Mouse (Mus musculus): ENCODE measurements around the gene Pagr1a. TPM values are rescaled to one million over a fixed set of nuclear protein-coding genes. Genes with fewer than 3 reads are reported as not detected.
A peak's percentile ranks its signal among the peaks of the same experiment; 100 is the strongest.

Gene Pagr1a
- polyA plus RNA-seq, 1 experiment = not detected

DNA sequence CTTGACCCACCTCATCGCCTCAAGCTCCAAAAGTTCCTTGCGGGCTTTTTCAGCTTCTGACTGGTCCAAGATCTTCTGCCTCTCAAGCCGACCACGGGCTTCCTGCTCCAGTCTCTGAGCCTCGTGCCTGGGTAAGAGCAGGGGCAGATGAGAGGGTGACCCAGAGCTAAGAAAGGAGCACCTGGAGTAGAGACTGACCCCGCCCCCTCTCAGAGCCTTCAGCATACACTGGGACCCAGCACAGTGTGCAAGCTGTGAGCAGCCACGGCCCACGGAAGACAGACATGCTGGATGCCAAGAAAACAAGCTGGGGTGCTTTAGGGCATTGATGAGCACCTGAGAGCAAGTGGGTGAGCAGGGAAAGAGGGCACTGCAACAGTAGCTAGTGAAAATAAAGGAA lies 28.3 kb downstream of the Pagr1a start:
- no peak overlapping the region for H3K4me3 ChIP-seq (ENCODE audit: insufficient read depth, low read depth, low read length)
- no peak for TF ChIP-seq CTCF (IDR thresholded peaks at IDR 0.05; ENCODE audit: insufficient read depth, low read depth, low read length)
- TF ChIP-seq POLR2A (IDR thresholded peaks at IDR 0.05; ENCODE audit: insufficient read depth, low read depth, low read length) = no peak
- H3K4me1 ChIP-seq (ENCODE audit: control insufficient read depth, insufficient read depth, low read length) = peaks cover 4% of the 10 kb centered on the region
- no peak overlapping the region for H3K27ac ChIP-seq (ENCODE audit: insufficient read depth, low read depth, low read length)
- 75% methylated on average over 8 of the region's 8 CpGs for WGBS

DNA sequence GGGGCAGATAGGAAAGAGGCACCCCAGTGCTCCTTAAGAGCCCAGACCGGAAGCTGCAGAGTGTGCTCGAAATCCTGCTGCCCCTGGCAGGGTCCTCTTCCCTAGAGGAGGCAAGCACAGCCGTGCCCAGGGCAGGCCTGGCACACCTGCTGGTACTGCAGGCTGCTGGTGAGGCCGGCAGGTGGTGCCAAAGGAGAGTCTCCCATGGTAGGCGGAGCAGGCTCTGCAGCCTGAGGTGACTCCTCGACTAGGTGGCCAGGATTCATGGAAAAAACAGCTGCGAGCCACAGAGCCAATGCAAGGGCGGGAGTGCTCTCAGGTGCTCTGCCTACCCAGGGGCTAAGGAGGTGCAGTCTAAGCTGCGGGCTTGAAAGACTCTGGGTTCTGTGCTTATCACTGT lies 30.8 kb downstream of the Pagr1a start:
- 45% methylated on average over 9 of the region's 9 CpGs for WGBS

DNA sequence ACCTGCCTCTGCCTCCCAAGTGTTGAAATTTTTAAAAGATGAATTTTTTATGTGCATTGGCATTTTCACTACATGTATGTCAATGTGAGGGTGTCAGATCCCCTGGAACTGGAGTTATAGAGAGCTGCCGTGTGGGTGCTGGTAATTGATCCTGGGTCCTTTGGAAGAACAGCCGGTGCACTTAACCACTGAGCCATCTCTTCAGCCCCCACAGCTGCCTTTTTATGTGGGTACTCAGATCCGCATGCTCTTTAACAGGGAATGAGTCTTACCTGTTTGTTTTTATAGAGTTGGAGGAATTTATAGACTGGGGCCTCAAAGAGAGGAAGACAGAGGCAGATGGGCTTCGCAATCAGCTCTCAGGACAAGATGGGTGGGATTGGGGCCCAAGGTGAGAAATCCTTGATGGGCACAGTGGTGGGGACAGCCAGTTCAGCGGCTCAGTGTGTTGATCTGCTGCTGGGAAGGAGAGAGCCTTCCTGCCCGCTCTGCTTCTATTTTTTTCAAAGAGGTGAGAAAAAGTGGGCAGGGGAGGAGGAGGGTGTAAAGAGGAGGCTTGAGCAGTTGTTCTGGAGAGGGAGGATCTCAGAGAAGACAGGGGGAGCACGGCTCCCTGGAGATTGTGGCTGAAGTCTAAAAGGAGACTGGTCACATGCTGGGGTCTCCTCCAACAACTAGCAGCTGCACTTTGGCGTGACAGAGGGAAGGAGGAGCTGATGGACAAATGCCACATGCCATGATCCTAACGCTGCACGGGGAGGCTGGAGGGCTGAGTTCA lies 32.3 kb downstream of the Pagr1a start:
- WGBS = 55% methylated on average over 10 of the region's 10 CpGs
- Histone ChIP-seq H3K27ac (ENCODE audit: insufficient read depth, low read depth, low read length) (no peak overlapping the region), H3K4me3 (ENCODE audit: insufficient read depth, low read depth, low read length) (no peak overlapping the region), H3K4me1 (ENCODE audit: control insufficient read depth, insufficient read depth, low read length) (peaks cover 4% of the 10 kb centered on the region)
- TF ChIP-seq CTCF (IDR thresholded peaks at IDR 0.05; ENCODE audit: insufficient read depth, low read depth, low read length) (no peak), POLR2A (IDR thresholded peaks at IDR 0.05; ENCODE audit: insufficient read depth, low read depth, low read length) (no peak)

More for the DNA sequence above, 30.8 kb downstream of the Pagr1a start:
- no peak for TF ChIP-seq POLR2A (IDR thresholded peaks at IDR 0.05; ENCODE audit: insufficient read depth, low read depth, low read length)
- peak; percentile 35; the same call in 1 of the 2 replicates for TF ChIP-seq CTCF (IDR thresholded peaks at IDR 0.05; ENCODE audit: insufficient read depth, low read depth, low read length)
- H3K27ac ChIP-seq (ENCODE audit: insufficient read depth, low read depth, low read length) = no peak overlapping the region
- H3K4me1 ChIP-seq (ENCODE audit: control insufficient read depth, insufficient read depth, low read length) = peaks cover 4% of the 10 kb centered on the region
- H3K4me3 ChIP-seq (ENCODE audit: insufficient read depth, low read depth, low read length) = no peak overlapping the region

DNA sequence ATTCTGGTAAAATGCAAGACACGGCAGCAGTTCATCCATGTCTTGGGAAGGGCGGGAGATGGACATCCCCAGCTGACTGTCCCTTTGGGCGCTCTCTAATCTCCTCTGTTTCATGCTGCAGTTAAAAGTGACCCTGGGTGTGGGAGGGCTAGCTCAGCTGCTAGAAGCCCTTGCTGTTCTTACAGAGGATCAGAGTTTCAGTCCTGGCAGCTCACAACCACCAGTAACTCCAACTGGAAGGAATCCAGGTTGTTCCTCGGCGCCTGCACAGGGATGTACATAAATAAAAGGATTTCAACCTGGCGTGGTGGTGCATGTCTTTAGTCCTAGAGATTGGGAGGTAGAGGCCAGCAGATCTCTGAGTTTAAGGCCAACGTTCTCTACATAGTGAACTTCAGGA lies 34.0 kb downstream of the Pagr1a start:
- 75% methylated on average over 7 of the region's 7 CpGs for whole genome bisulfite sequencing
- TF ChIP-seq CTCF (IDR thresholded peaks at IDR 0.05; ENCODE audit: insufficient read depth, low read depth, low read length) = no peak
- no peak for TF ChIP-seq POLR2A (IDR thresholded peaks at IDR 0.05; ENCODE audit: insufficient read depth, low read depth, low read length)
- H3K27ac ChIP-seq (ENCODE audit: insufficient read depth, low read depth, low read length) = no peak overlapping the region

DNA sequence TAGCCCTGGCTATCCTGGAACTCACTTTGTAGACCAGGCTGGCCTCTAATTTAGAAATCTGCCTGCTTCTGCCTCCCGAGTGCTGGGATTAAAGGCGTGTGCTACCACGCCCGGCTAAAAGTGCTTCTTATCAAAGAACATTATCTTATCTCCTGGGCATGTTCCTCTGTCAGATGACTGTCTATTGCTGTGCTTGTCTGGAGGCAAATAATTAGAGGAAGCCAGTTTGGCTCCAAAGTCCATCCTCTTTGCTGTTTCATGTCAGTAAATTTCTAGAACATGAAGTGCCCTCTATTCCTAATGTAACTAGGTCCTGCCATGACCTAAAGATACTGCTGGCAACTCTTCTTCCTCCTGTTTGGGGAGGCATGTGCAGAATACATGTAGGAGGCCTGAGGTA lies 35.1 kb downstream of the Pagr1a start:
- Histone ChIP-seq H3K4me3 (ENCODE audit: insufficient read depth, low read depth, low read length) (no peak overlapping the region), H3K4me1 (ENCODE audit: control insufficient read depth, insufficient read depth, low read length) (peaks cover 7% of the 10 kb centered on the region), H3K27ac (ENCODE audit: insufficient read depth, low read depth, low read length) (no peak overlapping the region)
- no peak for TF ChIP-seq POLR2A (IDR thresholded peaks at IDR 0.05; ENCODE audit: insufficient read depth, low read depth, low read length)
- TF ChIP-seq CTCF (IDR thresholded peaks at IDR 0.05; ENCODE audit: insufficient read depth, low read depth, low read length) = no peak
- WGBS = 96% methylated on average over 4 of the region's 4 CpGs

More for the DNA sequence above, 34.0 kb downstream of the Pagr1a start:
- peaks cover 6% of the 10 kb centered on the region for H3K4me1 ChIP-seq (ENCODE audit: control insufficient read depth, insufficient read depth, low read length)
- H3K4me3 ChIP-seq (ENCODE audit: insufficient read depth, low read depth, low read length) = no peak overlapping the region

DNA sequence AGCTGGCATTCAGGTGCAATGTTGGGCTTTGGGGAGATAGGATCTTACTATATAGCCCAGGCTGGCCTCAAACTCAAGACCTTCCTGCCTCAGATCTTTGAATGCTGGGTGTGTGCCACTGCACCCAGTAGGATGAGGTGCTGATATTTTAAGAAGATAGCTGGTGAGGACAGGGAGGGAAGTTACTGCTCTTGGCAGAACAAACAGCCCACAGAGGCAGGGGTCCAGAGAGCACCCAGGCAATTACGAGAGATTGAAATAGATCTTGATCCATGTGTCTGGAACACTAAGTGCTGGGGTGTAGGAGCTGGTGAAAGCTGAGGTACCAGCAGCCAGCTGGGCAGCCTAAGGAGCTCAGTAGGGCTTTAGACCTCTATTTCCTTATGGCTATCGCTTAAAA lies 35.6 kb downstream of the Pagr1a start:
- 84% methylated on average over 2 of the region's 2 CpGs for WGBS
- TF ChIP-seq POLR2A (IDR thresholded peaks at IDR 0.05; ENCODE audit: insufficient read depth, low read depth, low read length) = no peak
- no peak for TF ChIP-seq CTCF (IDR thresholded peaks at IDR 0.05; ENCODE audit: insufficient read depth, low read depth, low read length)
- H3K4me3 ChIP-seq (ENCODE audit: insufficient read depth, low read depth, low read length) = no peak overlapping the region
- H3K27ac ChIP-seq (ENCODE audit: insufficient read depth, low read depth, low read length) = no peak overlapping the region
- peaks cover 7% of the 10 kb centered on the region for H3K4me1 ChIP-seq (ENCODE audit: control insufficient read depth, insufficient read depth, low read length)

DNA sequence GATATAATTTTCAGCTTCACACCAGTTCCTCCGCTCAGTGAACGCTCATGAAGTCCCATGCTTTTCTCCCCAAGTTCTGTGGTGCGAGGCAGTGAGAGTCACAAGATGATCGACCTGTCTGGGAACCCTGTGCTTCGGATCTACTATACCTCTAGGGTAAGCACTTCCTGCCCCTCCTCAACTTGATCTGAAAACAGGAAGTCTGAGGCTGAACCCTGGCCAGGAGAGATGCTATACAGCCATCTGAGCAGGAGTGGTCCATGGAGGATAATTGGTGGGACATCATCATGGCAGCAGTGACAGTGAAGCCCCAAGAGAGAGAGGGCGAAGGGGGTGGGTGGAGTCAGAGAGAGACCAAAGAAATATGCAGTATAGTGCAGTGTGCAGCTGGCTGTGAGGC lies 38.3 kb downstream of the Pagr1a start:
- TF ChIP-seq POLR2A (IDR thresholded peaks at IDR 0.05; ENCODE audit: insufficient read depth, low read depth, low read length) = no peak
- TF ChIP-seq CTCF (IDR thresholded peaks at IDR 0.05; ENCODE audit: insufficient read depth, low read depth, low read length) = no peak
- H3K27ac ChIP-seq (ENCODE audit: insufficient read depth, low read depth, low read length) = no peak overlapping the region
- H3K4me3 ChIP-seq (ENCODE audit: insufficient read depth, low read depth, low read length) = no peak overlapping the region
- peaks cover 3% of the 10 kb centered on the region for H3K4me1 ChIP-seq (ENCODE audit: control insufficient read depth, insufficient read depth, low read length)
- WGBS = 92% methylated on average over 6 of the region's 6 CpGs

DNA sequence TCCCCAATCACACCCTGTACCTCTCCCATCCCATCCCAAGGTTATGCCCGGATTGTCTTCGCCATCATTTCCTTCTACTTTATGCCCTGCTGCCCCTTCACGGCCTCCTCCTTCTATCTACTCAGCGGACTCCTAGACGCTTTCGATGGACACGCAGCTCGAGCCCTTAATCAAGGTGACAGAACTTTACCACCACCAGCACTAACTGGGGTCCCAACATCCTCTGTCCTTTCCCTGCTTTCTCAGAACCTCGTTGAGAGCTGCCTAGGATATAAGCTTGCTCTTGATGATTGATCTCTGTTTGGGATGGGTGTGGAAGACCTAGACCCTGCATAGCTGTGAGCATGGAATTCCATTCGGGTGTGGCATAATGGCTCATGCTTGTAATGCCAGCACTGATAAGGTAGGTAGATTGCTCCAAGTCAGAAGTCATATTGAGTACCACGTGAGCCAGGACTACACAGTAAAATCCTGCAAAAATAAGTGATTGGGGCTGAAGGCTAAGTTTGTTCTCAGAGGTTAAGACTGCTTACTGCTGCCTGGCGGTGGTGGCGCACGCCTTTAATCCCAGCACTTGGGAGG lies 40.2 kb downstream of the Pagr1a start:
- WGBS = 28% methylated on average over 14 of the region's 14 CpGs

More for the DNA sequence above, 40.2 kb downstream of the Pagr1a start:
- H3K4me1 ChIP-seq (ENCODE audit: control insufficient read depth, insufficient read depth, low read length) = peaks cover 3% of the 10 kb centered on the region
- no peak overlapping the region for H3K27ac ChIP-seq (ENCODE audit: insufficient read depth, low read depth, low read length)
- TF ChIP-seq POLR2A (IDR thresholded peaks at IDR 0.05; ENCODE audit: insufficient read depth, low read depth, low read length) = no peak
- H3K4me3 ChIP-seq (ENCODE audit: insufficient read depth, low read depth, low read length) = peak overlapping the region; percentile 89
